Mouse (Mus musculus): ENCODE data around the gene Atp5k. TPM values are rescaled to one million over a fixed set of nuclear protein-coding genes. Genes with fewer than 3 reads are reported as not detected.

Atp5k gene
- polyA plus RNA-seq, 1 experiment: 18.7 TPM

- TF ChIP-seq POLR2A (IDR thresholded peaks at IDR 0.05; ENCODE audit: low read depth, low read length) (no peak), CTCF (IDR thresholded peaks at IDR 0.05; ENCODE audit: extremely low read depth, insufficient read depth, insufficient read length, insufficient replicate concordance) (no peak)
- Histone ChIP-seq H3K36me3 (ENCODE audit: control insufficient read depth, insufficient read depth, low read length) (no peaks in the 10 kb centered on the region), H3K27me3 (ENCODE audit: control insufficient read depth, insufficient read depth, low read length) (no peaks in the 10 kb centered on the region), H3K4me1 (ENCODE audit: control insufficient read depth, insufficient read depth, insufficient read length) (no peaks in the 10 kb centered on the region), H3K27ac (ENCODE audit: insufficient read depth, low read length) (no peak overlapping the region), H3K4me3 (ENCODE audit: extremely low read depth, insufficient read depth, insufficient read length) (no peak overlapping the region)
- 97% methylated on average over 1 of the region's 1 CpGs for WGBS
- no peak for DNase-seq (ENCODE audit: low read depth in 1 of 2, low spot score in 2 of 2)
Measured at GRCm38 (mm10) chr5:108452422-108452821, 18.2 kb upstream of the Atp5k start.

- Histone ChIP-seq H3K4me1 (ENCODE audit: control insufficient read depth, insufficient read depth, insufficient read length) (no peaks in the 10 kb centered on the region), H3K27ac (ENCODE audit: insufficient read depth, low read length) (no peak overlapping the region), H3K4me3 (ENCODE audit: extremely low read depth, insufficient read depth, insufficient read length) (no peak overlapping the region), H3K27me3 (ENCODE audit: control insufficient read depth, insufficient read depth, low read length) (no peaks in the 10 kb centered on the region), H3K36me3 (ENCODE audit: control insufficient read depth, insufficient read depth, low read length) (no peaks in the 10 kb centered on the region)
- WGBS: 71% methylated on average over 1 of the region's 1 CpGs
- TF ChIP-seq CTCF (IDR thresholded peaks at IDR 0.05; ENCODE audit: extremely low read depth, insufficient read depth, insufficient read length, insufficient replicate concordance) (no peak), POLR2A (IDR thresholded peaks at IDR 0.05; ENCODE audit: low read depth, low read length) (no peak)
- DNase-seq (ENCODE audit: low read depth in 1 of 2, low spot score in 2 of 2): no peak
Measured at GRCm38 (mm10) chr5:108451611-108452010, 17.4 kb upstream of the Atp5k start.

DNA sequence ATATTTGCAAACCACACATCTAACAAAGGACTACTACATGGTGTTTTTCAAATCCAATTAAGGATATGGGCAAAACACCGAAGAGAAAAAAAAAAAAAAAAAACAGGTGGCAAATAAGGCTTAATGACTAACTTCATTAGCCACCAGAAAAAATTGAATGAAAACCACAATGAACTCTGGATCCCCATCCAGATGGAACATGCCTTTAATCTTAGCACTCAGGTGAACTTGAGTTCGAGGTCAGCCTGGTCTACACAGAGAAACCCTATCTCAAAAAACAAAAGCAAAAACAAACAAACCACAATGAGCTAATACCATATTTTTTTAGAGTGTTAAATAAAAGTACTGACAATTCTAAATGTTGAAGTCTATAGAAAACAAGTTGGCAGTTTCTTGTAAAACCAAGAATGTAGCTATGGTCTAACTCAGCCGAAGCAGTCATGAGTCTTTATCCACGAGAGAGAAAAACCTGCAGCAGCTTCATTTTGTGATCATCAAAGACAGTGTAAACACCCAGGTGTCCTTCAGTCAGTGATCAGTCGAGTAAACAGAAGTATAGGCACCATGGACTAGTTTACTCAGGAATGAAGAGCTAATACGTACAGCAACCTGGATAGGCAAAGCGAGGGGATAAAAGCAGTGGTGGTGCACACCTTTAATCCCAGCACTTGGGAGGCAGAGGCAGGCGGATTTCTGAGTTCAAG, 16.7 kb upstream of the Atp5k start:
- Histone ChIP-seq H3K27ac (ENCODE audit: insufficient read depth, low read length) (no peak overlapping the region), H3K4me3 (ENCODE audit: extremely low read depth, insufficient read depth, insufficient read length) (no peak overlapping the region), H3K4me1 (ENCODE audit: control insufficient read depth, insufficient read depth, insufficient read length) (no peaks in the 10 kb centered on the region), H3K36me3 (ENCODE audit: control insufficient read depth, insufficient read depth, low read length) (no peaks in the 10 kb centered on the region), H3K27me3 (ENCODE audit: control insufficient read depth, insufficient read depth, low read length) (no peaks in the 10 kb centered on the region)
- TF ChIP-seq CTCF (IDR thresholded peaks at IDR 0.05; ENCODE audit: extremely low read depth, insufficient read depth, insufficient read length, insufficient replicate concordance) (no peak), POLR2A (IDR thresholded peaks at IDR 0.05; ENCODE audit: low read depth, low read length) (no peak)
- 83% methylated on average over 8 of the region's 8 CpGs for WGBS
- no peak for DNase-seq (ENCODE audit: low read depth in 1 of 2, low spot score in 2 of 2)

DNA sequence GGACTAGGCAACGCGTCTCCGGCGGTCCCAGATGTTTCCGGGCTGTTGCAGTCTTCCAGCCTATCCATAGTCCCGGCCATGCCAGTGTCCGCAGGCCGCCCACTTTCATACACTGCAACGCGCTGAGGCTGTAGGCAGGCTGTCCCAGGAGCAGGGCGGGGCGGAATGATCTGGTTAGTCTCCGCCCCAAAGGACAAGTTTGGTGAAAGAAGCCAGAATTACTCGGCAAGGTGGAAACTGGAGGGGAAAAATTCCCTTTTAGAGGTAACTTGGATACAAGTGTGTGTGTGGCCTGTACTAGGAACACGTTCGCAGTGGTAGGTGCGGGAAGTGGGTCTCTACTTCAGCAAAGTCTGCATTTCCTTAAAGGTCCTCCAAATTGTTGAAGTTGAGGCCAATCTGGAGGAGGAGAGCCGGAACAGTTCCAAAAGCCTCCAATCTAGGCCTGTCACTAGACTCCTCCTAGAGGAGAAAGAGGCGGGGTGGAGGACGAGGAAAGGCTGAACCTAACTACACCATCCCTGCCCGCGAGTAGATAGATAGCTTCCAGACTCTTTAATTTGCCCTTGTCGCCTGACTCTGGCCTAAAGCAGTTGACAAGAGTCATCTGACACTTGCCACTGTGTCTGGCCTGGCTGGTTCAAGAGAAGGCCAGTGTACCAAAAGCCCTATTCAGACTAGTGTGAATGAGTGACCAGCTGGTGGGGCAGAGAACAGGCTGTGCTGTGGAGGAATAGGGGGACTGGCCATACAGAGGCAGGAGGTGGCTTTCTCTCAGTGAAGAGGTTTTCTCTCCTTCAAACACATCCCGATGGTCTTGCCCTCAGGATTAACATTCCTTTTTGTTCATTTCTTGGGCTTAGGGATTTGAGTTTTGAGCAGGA, 14.8 kb upstream of the Atp5k start, which contains the start of gene Mfsd7a:
TSS of gene Mfsd7a (minus strand) at position 107 of the 884 bp plus-strand sequence.
- no peaks in the 10 kb centered on the region for H3K36me3 ChIP-seq (ENCODE audit: control insufficient read depth, insufficient read depth, low read length)
- no peak within 1 kb of the TSS for H3K27ac ChIP-seq (ENCODE audit: insufficient read depth, low read length)
- no peaks in the 10 kb centered on the region for H3K27me3 ChIP-seq (ENCODE audit: control insufficient read depth, insufficient read depth, low read length)
- 27% methylated on average over 24 of the region's 24 CpGs for WGBS
- H3K4me3 ChIP-seq (ENCODE audit: extremely low read depth, insufficient read depth, insufficient read length): peak within 1 kb of the TSS; percentile 10; the same call in 1 of the 2 replicates
- DNase-seq (ENCODE audit: low read depth in 1 of 2, low spot score in 2 of 2): no peak
- TF ChIP-seq CTCF (IDR thresholded peaks at IDR 0.05; ENCODE audit: extremely low read depth, insufficient read depth, insufficient read length, insufficient replicate concordance) (no peak), POLR2A (IDR thresholded peaks at IDR 0.05; ENCODE audit: low read depth, low read length) (no peak)
- H3K4me1 ChIP-seq (ENCODE audit: control insufficient read depth, insufficient read depth, insufficient read length): no peaks in the 10 kb centered on the region

- WGBS: 71% methylated on average over 7 of the region's 7 CpGs
- TF ChIP-seq POLR2A (IDR thresholded peaks at IDR 0.05; ENCODE audit: low read depth, low read length): no peak
- no peak for TF ChIP-seq CTCF (IDR thresholded peaks at IDR 0.05; ENCODE audit: extremely low read depth, insufficient read depth, insufficient read length, insufficient replicate concordance)
- no peak overlapping the region for H3K27ac ChIP-seq (ENCODE audit: insufficient read depth, low read length)
- H3K36me3 ChIP-seq (ENCODE audit: control insufficient read depth, insufficient read depth, low read length): no peaks in the 10 kb centered on the region
- H3K4me1 ChIP-seq (ENCODE audit: control insufficient read depth, insufficient read depth, insufficient read length): no peaks in the 10 kb centered on the region
- no peak for DNase-seq (ENCODE audit: low read depth in 1 of 2, low spot score in 2 of 2)
- no peak overlapping the region for H3K4me3 ChIP-seq (ENCODE audit: extremely low read depth, insufficient read depth, insufficient read length)
- H3K27me3 ChIP-seq (ENCODE audit: control insufficient read depth, insufficient read depth, low read length): no peaks in the 10 kb centered on the region
Measured at GRCm38 (mm10) chr5:108447857-108448256, 13.6 kb upstream of the Atp5k start.

- no peaks in the 10 kb centered on the region for H3K4me1 ChIP-seq (ENCODE audit: control insufficient read depth, insufficient read depth, insufficient read length)
- no peak overlapping the region for H3K4me3 ChIP-seq (ENCODE audit: extremely low read depth, insufficient read depth, insufficient read length)
- H3K27me3 ChIP-seq (ENCODE audit: control insufficient read depth, insufficient read depth, low read length): no peaks in the 10 kb centered on the region
- no peak for DNase-seq (ENCODE audit: low read depth in 1 of 2, low spot score in 2 of 2)
- H3K36me3 ChIP-seq (ENCODE audit: control insufficient read depth, insufficient read depth, low read length): no peaks in the 10 kb centered on the region
- TF ChIP-seq POLR2A (IDR thresholded peaks at IDR 0.05; ENCODE audit: low read depth, low read length): no peak
- no peak for TF ChIP-seq CTCF (IDR thresholded peaks at IDR 0.05; ENCODE audit: extremely low read depth, insufficient read depth, insufficient read length, insufficient replicate concordance)
- WGBS: 76% methylated on average over 3 of the region's 3 CpGs
- H3K27ac ChIP-seq (ENCODE audit: insufficient read depth, low read length): no peak overlapping the region
Measured at GRCm38 (mm10) chr5:108446973-108447372, 12.7 kb upstream of the Atp5k start.

All from spleen, adult 2 months (tissue).